Mouse (Mus musculus) lung, embryonic 14.5 days (tissue): ENCODE results near the gene Iah1. TPM values are rescaled to one million over a fixed set of nuclear protein-coding genes. Genes with fewer than 3 reads are reported as not detected.

Experiments
- ATAC-seq: fragments of 200-750 bp; cut with Nextera tagmentation; 2 replicates; pipeline ENCODE4 v1.8.0; 2017; ENCODE audit warnings: mild to moderate bottlenecking, moderate TSS enrichment, moderate library complexity; ENCODE audit not compliant: insufficient read depth
- DNase-seq: peaks from one replicate; pipeline ENCODE4 v3.0.0-alpha.2; 2015
- H3K27ac ChIP-seq: fragments of 300-500 bp; sonication (generic); 2 replicates; pipeline ENCODE4 v1.5.1; 2014; ENCODE audit warnings: low read depth, mild to moderate bottlenecking, moderate library complexity
- H3K27me3 ChIP-seq: fragments of 300-500 bp; sonication (generic); 2 replicates; pipeline ENCODE4 v1.6.1; 2014; ENCODE audit warnings: low read length, control low read depth; ENCODE audit not compliant: insufficient read depth
- H3K36me3 ChIP-seq: fragments of 300-500 bp; sonication (generic); 2 replicates; pipeline ENCODE4 v1.6.1; 2014; ENCODE audit warnings: control low read depth; ENCODE audit not compliant: insufficient read depth
- H3K4me1 ChIP-seq: fragments of 300-500 bp; sonication (generic); 2 replicates; pipeline ENCODE4 v1.6.1; 2014; ENCODE audit warnings: antibody characterized with exemption, control low read depth; ENCODE audit not compliant: insufficient read depth
- H3K4me2 ChIP-seq: fragments of 300-500 bp; sonication (generic); 2 replicates; pipeline ENCODE4 v1.6.1; 2014; ENCODE audit warnings: mild to moderate bottlenecking
- H3K4me3 ChIP-seq: fragments of 300-500 bp; sonication (generic); 2 replicates; pipeline ENCODE4 v1.5.1; 2014; ENCODE audit warnings: low read depth, low read length
- H3K9ac ChIP-seq: fragments of 300-500 bp; sonication (generic); 2 replicates; pipeline ENCODE4 v1.6.1; 2014
- H3K9me3 ChIP-seq: fragments of 300-500 bp; sonication (generic); 2 replicates; pipeline ENCODE4 v1.6.1; 2016; ENCODE audit warnings: low read depth, low read length, control low read depth
- CTCF ChIP-seq: IDR thresholded peaks from 2 replicates; pipeline ENCODE4 v1.5.1; 2016; ENCODE audit warnings: antibody characterized with exemption, low read depth
- WGBS: fragments of 180-500 bp; shearing (Covaris S2); extraction: QIAGEN DNeasy Blood & Tissue Kit; methylation state at CpG from one replicate; pipeline ENCODE4 v1.1.7; 2014; 5-methylcytosine and 5-hydroxymethylcytosine counted together
- polyA plus RNA-seq: library from polyadenylated mRNA; unstranded; fragments of >200 nt; fragmentation: Nextera tagmentation; extraction: Ambion mirVana; gene quantifications from 2 replicates; pipeline ENCODE4 v1.2.1, GENCODE M21; 2014

The Iah1 gene
- polyA plus RNA-seq, 1 experiment from 2014 or later: 58.8 TPM

DNA sequence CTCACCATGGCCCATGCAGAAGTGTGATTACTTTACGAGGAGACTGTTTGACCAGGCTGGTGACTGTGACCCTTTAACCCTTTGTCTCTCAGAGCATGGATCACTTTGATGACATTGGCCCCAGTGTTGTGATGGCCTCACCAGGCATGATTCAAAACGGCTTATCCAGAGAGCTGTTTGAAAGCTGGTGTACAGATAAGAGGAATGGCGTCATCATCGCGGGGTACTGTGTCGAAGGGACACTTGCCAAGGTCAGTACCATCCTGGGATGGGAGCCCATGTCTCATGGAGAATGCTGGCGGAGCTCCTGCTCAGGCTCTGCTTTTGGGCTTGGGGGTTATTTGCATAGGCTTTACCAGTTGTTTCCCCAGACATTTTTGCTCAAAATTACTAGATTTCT is 14.9 kb upstream of the Iah1 start:
- Histone ChIP-seq H3K36me3 (peaks cover 87% of the 10 kb centered on the region), H3K27ac (no peak overlapping the region), H3K4me1 (no peaks in the 10 kb centered on the region), H3K4me3 (no peak overlapping the region), H3K4me2 (no peak overlapping the region), H3K27me3 (no peaks in the 10 kb centered on the region), H3K9ac (no peak overlapping the region), H3K9me3 (no peaks in the 10 kb centered on the region)
- DNase-seq (no peak), ATAC-seq (no peak)
- 79% methylated on average over 7 of the region's 7 CpGs for WGBS
- no peak for TF ChIP-seq CTCF

DNA sequence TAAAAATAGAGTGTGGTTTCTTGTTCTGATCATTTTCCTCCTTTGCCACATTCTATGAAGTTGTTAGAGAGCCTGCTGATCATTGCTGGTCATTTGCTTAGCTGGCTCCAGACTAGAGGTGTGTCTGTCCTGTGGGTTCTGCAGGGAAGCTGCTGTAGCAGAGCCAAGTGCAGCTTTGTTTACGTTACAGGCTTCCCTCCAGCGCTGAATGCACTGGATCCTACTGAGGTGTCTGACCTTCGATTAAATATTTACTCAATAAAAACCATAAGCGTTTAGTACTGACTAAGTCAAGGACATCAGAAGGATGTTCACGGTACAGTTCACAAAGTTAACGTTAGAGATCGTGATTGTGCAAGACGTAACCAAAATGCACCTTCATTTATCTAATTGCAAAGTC is 14.3 kb upstream of the Iah1 start:
- Histone ChIP-seq H3K9ac (no peak overlapping the region), H3K9me3 (no peaks in the 10 kb centered on the region), H3K4me1 (no peaks in the 10 kb centered on the region), H3K27me3 (no peaks in the 10 kb centered on the region), H3K4me2 (no peak overlapping the region), H3K4me3 (no peak overlapping the region), H3K36me3 (peaks cover 88% of the 10 kb centered on the region), H3K27ac (no peak overlapping the region)
- 55% methylated on average over 8 of the region's 8 CpGs for WGBS
- ATAC-seq (no peak), DNase-seq (no peak)
- no peak for TF ChIP-seq CTCF

DNA sequence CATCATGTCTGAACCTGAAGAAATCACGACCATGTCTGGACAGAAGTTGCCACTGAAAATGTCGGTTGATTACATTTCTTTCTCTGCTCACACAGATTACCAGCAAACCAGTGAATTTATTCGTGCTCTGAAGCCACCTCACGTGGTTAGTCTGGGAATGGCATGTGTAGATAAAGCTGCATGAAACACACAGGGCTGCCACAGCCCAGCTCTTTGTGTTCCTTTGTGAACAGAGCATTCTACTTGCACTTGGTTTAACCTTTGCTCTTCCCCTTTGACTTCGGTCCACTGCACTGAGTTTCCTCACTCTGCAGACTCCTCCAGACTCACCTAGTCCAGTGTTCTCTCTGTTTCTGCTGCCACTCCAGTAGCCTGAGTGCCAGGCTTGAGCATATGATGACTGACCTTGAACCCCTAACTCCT is 13.8 kb upstream of the Iah1 start:
- H3K4me2 ChIP-seq: no peak overlapping the region
- DNase-seq (no peak), ATAC-seq (no peak)
- H3K9ac ChIP-seq: no peak overlapping the region
- H3K36me3 ChIP-seq: peaks cover 88% of the 10 kb centered on the region
- no peaks in the 10 kb centered on the region for H3K9me3 ChIP-seq
- no peaks in the 10 kb centered on the region for H3K4me1 ChIP-seq
- no peak for TF ChIP-seq CTCF
- H3K4me3 ChIP-seq: no peak overlapping the region
- H3K27me3 ChIP-seq: no peaks in the 10 kb centered on the region
- H3K27ac ChIP-seq: no peak overlapping the region
- 75% methylated on average over 5 of the region's 5 CpGs for WGBS

DNA sequence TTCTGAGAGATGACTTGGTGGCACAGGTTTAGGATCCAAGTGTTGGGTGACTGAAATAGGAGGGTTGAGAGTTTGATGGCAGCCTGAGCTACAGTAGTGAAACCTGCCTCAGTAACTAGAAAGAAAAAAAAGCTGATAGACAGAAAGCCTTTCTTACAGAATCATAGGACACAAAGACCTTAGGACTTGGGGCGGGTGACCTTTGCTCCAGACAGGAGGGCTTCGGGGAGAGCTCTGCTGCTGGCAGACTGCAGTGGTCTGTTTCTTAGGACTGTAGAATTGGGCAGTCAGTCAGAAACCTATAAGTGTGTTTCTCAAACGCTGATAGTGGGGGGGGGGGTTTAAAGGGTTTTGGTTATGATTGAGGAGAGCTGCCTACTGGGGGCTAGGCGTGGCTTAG is 10.4 kb upstream of the Iah1 start:
- Histone ChIP-seq H3K4me1 (no peaks in the 10 kb centered on the region), H3K4me3 (no peak overlapping the region), H3K36me3 (peaks cover 96% of the 10 kb centered on the region), H3K4me2 (no peak overlapping the region), H3K9me3 (no peaks in the 10 kb centered on the region), H3K27ac (no peak overlapping the region), H3K27me3 (no peaks in the 10 kb centered on the region), H3K9ac (no peak overlapping the region)
- DNase-seq (no peak), ATAC-seq (no peak)
- WGBS: 90% methylated on average over 4 of the region's 4 CpGs
- no peak for TF ChIP-seq CTCF

- Histone ChIP-seq H3K27me3 (no peaks in the 10 kb centered on the region), H3K4me2 (no peak overlapping the region), H3K27ac (no peak overlapping the region), H3K4me1 (no peaks in the 10 kb centered on the region), H3K9ac (no peak overlapping the region), H3K9me3 (no peaks in the 10 kb centered on the region), H3K4me3 (no peak overlapping the region), H3K36me3 (peaks cover 96% of the 10 kb centered on the region)
- DNase-seq (no peak), ATAC-seq (no peak)
- no peak for TF ChIP-seq CTCF
- 83% methylated on average over 4 of the region's 4 CpGs for WGBS
Observed at GRCm38 (mm10) chr12:21306721-21307120, 9.5 kb upstream of the Iah1 start.

- H3K27ac ChIP-seq: no peak overlapping the region
- H3K36me3 ChIP-seq: peaks cover 78% of the 10 kb centered on the region
- no peaks in the 10 kb centered on the region for H3K9me3 ChIP-seq
- no peak for TF ChIP-seq CTCF
- 0 out of 2 replicates have a peak, but pooled peaks cover 2% of the 10 kb centered on the region for H3K4me1 ChIP-seq
- no peak overlapping the region for H3K9ac ChIP-seq
- DNase-seq (no peak), ATAC-seq (no peak)
- WGBS: 80% methylated on average over 5 of the region's 5 CpGs
- H3K4me3 ChIP-seq: no peak overlapping the region
- no peak overlapping the region for H3K4me2 ChIP-seq
- no peaks in the 10 kb centered on the region for H3K27me3 ChIP-seq
Observed at GRCm38 (mm10) chr12:21312201-21312600, 4.0 kb upstream of the Iah1 start.

GRCm38 (mm10) chr12:21316869-21317265 is 678 bp downstream of the Iah1 start:
- DNase-seq: peak; percentile 62
- peak overlapping the region; percentile 66 for H3K4me2 ChIP-seq
- H3K36me3 ChIP-seq: peaks cover 59% of the 10 kb centered on the region
- ATAC-seq: no peak
- peak overlapping the region; percentile 77 for H3K9ac ChIP-seq
- no peaks in the 10 kb centered on the region for H3K9me3 ChIP-seq
- no peaks in the 10 kb centered on the region for H3K27me3 ChIP-seq
- 0 out of 2 replicates have a peak, but pooled peaks cover 3% of the 10 kb centered on the region for H3K4me1 ChIP-seq
- 23% methylated on average over 7 of the region's 7 CpGs for WGBS
- peak overlapping the region; percentile 65 for H3K4me3 ChIP-seq
- no peak overlapping the region for H3K27ac ChIP-seq
- TF ChIP-seq CTCF: no peak
